Mouse (Mus musculus) gastrocnemius, postnatal 25 days (tissue): ENCODE data around the gene Nrip2. TPM values are rescaled to one million over a fixed set of nuclear protein-coding genes. Genes with fewer than 3 reads are reported as not detected.

Source experiments
- DNase-seq: peaks from one replicate; pipeline ENCODE4 v3.0.0; 2022
- total RNA-seq, 2 experiments: library from RNA; stranded (reverse); gene quantifications; 1 replicate in 1 of 2; 2 replicates in 1 of 2; pipeline ENCODE4 v1.2.3; 2021

Gene Nrip2
- total RNA-seq, 2 experiments from 2014 or later = 0.97 to 1.7 TPM

DNA sequence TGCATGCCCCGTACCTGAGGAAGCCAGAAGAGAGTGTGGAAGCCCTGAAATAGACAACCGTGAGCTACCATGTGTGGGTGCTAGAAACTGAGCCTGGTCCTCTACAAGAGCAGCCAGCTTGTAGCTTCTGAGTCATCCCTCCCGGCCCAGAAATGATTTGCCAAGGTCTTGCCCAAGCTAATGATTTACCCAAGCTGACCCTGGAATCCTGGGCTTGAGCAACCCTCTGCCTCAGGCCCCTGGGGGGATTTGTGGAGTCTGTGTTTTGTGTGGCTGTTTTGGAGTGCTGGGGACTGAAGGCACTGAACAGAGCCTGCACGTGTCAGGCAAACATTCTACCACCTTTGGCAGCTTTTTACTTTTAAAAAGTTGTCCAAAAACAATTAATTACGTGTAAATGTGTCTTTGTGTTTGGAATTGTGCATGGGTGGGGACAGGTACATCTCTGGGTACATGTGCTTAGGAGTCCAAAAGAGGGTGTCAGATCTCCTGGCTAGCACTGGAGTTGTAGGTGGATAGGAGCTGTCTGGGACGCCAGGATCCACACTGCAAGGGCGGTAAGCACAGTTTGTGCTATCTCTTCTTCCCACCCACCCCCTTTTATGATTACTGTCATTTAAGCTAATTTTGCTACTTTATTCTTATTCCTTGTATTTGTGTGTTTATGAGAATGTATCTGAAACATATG is 1.4 kb upstream of the Nrip2 start:
- DNase-seq = no peak

DNA sequence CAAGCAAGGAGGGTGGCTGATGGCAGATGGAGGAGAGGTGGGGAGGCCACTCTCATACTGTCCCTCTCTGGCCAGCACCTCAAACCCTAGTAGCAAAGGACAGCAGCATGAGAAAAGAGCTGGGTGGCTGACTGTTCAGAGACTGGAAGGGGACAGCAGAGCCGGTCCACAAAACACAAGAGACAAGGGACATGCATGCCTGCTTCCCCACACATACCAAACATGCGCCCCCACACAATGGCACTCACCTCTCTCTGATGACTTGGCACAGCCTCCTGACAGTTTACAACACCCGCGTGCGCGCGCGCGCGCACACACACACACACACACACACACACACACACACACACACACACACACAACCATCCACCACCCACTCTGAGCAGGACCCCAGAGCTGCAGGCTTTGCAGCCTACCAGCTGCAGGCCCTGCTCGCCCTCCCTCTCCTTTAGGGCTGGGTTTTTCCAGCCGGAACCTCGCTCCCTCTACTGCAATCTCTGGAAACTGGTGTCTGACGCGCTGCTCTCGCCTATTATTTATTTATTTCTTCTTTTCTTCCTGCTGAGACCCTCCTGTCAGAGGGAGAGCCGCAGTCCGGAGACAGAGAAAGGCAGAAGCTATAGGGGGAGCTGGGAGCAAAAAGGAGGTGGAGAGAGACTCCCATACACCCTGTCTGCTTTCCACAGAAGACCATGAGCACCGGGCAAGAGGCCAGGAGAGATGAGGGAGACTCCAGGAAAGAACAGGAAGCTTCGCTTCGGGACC is 507 bp downstream of the Nrip2 start:
- DNase-seq = no peak

DNA sequence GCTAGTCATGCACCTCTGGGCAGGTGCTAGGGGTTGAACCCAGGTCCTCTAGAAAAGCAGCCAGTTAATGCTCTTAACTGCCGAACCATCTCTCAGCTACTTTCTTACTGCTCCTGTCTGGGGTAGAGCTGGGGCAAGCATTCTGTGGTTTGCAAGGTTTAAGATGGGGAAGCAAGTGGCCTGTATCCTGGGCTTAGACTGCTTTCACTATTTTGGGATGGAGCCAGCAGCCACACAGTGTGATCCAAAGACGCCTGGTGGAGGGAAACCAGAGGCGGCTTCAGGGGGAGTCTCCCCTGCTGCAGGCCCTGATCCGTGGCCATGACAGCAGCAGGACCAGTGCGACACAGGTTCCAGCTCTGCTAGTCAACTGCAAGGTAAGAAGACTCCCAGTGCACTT is 5.6 kb downstream of the Nrip2 start:
- DNase-seq = no peak

DNA sequence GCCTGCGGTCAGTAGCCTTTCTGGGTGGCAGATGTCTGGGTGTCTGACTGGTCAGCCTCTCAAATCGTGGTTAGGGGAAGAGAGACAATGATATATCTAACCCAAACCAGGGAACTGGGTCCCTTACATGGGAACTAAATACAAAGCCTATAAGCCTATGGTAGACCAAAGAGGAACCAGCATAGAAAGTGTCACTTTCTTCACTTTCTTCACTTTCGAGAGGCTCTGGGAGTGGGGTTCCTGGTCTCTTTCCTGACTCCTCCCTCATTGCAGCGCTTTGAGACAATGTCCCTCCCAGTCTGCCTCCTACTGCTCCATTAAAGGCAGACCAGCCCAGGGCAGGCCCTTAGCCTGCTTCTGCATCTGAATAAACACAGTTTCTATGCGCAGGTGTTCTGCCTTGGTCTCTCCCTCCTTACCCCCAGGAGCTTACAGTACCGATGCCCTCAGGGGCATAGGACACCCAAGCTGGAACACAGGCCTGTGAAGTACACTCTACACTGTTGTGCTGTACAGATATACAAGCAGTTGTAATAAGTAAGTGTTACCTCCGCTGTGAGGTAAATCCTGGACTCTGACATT is 9.5 kb downstream of the Nrip2 start:
- DNase-seq = no peak

DNA sequence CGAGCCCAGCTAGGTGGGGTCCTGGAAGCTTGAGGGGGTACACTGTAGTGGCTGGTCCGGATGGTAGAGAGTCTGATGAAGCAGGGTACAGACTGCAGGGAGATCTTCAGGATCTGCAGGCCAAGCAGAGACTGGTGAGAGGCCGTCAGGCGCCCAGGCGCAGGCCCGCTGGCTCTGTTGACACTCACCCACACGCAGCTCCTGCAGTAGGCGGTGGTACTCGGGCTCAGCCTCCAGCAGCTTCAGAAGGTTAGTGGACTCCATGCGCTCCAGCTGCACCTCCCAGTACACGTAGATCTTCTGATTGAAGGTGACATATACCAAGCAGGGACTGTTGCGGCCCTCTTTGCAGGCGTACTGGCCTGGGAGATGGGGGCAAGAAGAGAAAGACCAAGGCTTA is 11.2 kb downstream of the Nrip2 start:
- DNase-seq = no peak

DNA sequence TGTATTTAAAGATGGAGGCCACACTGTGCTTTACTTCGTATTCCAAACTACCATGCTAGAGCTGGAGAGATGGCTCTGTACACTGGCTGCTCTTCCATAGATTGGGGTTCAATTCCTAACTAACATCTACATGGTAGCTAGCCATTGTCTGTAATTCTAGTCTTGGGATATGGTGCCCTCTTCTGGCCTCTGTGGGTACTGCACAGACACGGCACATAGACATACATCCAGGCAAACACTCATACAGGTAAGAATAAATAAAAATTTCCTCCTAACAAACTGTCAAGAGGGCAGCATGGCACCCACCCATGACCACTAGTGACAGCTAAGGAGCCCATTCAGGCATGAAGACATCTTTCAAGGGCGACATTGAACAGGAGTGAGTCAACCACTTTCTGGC is 12.0 kb downstream of the Nrip2 start:
- DNase-seq = no peak

DNA sequence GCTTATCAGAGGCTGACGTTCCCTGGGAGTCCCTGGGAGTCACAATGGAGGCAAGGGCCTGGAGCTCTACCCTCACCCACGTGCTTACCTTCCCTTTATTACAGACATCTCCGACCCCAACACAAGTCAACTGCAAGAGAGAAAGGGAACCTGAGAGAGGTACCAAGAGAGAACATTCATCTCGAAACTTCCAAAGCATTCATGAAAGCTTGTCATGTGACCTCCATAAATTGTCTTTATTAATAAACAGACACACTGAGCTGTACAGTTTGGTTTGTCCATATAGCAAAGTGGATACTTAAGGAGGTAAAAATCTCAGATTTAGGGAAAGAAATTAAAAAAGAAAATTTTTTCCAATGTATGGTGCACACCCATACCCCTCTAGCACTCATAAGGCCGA is 17.1 kb downstream of the Nrip2 start:
- DNase-seq = no peak

DNA sequence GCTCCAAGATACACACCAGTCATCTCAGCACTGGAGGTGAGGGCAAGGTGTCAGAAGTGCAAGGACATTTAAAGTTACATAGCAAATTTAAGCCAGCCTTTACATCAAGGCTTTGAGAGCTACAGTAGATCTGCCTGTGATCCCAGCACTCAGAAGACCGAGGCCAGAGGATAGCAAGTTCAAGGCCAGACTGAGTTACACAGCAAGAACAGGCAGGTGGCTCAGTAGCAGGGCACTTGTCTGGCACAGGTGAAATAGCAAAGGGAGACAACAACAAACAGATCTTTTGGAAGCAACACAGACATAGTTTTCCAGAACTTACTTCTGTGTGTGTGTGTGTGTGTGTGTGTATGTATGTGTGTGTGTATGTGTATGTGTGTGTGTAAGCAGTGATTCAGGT is 19.0 kb downstream of the Nrip2 start:
- DNase-seq = no peak

DNA sequence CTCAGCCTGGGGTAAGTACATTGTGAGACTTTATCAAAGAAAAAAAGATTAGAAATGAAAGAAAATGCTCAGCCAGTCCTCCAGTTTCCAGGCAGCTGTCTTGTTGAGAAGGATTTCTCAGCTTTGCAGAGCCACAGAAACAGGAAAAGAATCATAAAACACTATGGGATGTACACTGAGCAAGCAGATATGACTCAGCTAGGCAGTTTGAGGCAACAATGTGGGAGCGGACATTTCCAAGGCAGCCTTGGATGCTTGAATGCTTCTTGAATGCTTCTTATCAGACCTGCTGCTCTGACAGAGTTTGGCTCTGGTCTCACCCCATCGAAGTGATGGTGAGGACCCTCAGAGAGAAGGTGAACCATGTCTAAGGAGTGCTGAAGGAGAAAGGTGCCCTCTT is 21.9 kb downstream of the Nrip2 start:
- DNase-seq = no peak

DNA sequence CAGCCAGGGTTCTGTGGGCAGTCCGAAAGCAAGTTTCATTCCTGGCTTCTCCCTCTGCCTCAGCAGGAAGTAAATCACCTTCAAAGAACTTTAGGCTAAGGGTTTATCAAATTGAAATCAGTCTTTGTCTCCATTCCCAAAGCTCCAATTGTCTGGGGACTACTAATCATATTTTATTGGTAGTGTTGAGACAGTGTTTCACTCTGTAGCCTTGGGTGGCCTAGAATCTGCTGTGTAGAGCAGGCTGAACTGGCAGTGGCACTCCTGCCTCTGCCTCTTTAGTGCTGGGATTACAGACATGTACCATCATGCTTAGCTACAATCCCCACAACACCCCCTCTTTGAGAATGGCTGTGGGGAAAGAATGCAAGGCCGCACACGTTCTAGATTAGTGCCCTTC is 22.4 kb downstream of the Nrip2 start:
- no peak for DNase-seq

DNA sequence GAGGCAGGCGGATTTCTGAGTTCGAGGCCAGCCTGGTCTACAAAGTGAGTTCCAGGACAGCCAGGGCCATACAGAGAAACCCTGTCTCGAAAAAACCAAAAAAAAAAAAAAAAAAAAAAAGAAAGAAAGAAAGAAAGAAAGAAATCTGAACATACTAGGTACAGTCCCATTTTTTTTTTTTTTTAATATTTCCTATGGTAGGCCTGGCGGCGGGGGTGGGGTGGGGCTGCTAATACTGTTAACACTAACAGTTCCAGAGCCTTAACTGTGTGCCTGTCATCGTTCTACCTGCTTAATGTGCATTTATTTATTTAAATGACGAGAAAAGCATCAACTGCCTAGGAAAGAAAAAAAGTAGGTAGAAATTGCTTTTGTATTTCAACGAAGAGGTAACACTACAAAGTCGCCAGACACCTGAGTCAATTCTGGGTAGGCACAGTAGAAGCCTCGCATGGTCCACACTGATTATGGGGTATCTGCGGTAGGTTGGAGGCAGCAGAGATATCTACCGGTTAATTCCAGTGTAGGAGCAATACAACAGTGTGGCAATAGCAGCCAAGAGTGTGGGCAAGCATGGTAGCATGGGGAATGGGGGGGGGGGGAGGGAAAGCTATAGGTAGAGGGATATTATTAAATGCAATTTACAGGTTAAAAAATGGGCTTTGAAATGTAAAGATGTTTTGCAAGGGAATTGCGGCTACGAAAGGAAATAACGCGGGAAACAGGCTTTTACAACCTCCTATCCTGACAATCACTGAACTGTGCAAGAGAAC is 24.6 kb downstream of the Nrip2 start:
- DNase-seq = no peak

DNA sequence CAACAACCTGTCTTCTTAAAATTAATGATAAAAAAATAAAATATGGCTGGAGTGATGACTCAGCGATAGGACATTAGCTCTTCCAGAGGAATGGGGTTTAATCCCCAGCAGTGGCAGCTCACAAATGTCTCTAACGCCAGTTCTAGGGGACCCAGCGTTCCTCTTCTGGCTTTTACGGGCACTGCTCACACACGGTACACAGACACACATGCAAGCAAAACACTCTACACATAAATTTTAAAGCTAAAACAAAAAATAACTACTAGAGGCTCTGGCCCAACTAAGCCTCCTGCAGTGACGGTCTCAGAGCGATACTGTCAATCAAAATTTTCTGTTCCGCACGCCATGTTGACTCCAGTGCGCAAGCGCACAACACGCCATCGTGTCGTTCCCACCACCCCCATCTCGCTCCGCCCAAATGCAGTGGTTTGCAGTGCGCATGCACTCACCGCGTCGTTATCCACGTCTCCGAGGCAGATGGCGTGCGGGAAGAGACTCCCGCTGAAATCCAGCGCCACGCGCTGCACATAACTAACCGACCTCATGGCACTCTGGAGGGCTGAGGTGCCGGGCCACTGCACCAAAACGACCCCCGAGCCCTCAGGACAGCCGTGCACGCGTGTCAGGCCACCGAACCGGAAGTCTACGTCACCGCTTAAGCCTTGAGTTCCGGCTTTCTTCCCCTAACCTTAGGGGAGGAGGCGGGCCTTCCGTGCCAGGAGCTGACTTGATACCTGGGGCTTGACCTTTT is 25.3 kb downstream of the Nrip2 start, which contains the start of gene Itfg2:
Itfg2 (minus strand) TSS at position 663 of the 751 bp plus-strand sequence.
- DNase-seq = peak; percentile 94

DNA sequence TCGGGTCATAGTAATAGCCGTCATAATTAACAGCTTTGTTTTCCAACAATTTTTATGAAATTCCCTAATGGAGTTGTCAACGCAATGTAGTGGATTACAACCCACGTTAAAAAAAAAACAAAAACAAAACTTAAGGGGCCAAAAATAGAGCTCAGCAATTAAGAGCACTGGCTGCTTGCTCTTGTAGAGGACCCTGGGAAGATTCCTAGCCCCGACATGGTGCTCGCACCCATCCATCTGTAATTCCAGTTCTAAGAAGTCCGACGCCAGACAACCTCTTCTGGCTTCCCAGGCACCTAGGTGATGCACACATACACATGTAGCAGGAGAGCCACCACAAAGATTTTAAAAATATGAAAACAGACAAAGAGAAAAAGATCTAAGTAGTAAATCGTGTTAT is 25.9 kb downstream of the Nrip2 start:
- DNase-seq = no peak

DNA sequence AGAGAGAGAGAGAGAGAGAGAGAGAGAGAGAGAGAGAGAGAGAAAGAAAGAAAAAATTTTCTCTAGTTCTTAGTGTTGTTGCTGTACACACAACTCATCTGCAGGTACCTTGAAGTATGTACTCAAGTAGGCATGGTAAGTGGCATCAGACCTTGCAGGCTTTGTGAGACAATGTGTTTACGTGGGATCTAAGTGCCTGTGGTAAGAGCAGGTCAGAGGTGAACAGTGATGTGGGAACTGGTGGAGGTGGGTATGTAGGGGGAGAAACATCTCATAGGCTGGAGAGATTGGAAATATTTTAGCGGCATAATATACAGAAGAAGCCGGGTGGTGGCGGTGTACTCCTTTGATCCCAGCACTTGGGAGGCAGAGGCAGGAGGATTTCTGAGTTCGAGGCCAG is 28.5 kb downstream of the Nrip2 start:
- no peak for DNase-seq

DNA sequence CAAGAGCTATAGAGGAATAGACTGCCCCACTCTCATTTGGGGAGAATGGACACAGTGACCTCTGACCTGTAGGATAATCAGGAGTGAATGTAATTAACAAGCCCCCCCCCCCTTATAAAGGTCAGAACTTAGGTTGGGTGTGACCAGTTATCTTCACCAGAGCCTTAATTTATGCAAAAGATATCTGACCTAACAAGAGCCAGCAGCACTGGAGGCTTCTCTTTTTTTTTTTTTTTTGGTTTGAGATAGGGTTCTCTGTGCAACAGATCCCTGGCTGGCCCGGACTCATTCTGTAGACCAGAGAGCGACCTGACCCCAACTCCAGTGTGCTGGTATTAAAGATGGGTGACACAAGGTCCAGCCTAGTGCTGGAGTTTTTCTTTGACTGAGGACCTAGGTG is 30.2 kb downstream of the Nrip2 start:
- no peak for DNase-seq

DNA sequence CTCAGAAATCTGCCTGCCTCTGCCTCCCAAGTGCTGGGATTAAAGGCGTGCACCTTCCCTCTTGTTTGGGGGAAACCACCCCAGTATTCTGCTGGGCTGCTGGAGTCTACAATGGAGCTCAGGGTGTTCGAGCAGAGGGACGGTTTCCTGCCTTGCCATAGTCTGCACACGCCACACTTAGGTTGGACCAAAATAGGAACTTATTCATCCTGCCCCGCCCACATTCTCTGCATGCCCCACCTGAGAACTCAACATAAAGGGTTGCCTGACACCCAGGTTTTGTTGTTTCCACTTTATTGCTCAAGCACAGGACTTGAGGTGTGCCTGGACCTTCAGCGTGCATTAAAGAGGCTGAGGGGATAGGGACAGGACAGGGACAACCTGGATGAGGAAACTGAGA is 30.7 kb downstream of the Nrip2 start:
- DNase-seq = no peak

DNA sequence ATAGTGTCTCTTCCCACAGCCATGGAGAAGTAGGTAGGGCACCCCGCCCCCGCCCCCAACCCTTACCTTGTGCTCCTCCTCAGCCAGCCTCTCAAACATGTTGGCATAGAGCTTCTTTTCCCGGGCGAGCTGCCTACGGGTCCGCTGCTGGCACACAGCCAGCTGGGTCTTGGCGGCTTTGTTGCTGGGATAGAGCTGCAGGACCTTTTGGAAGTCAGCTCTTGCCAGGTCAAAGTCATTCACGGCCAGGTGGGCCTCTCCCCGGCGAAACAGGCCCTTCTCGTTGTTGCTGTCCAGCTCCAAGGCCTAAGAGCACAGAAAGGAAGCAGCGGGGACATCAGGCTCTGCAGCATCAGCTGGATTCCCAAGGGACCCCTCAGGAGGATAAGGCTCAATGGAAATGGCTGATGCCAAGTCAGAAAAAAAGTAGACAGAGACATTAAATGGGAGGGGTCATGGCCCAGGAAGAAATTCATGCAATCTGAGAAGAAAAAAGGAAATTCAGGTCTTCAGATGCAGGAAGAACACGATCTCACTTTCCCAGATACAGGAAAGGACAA is 33.3 kb downstream of the Nrip2 start:
- DNase-seq = no peak

DNA sequence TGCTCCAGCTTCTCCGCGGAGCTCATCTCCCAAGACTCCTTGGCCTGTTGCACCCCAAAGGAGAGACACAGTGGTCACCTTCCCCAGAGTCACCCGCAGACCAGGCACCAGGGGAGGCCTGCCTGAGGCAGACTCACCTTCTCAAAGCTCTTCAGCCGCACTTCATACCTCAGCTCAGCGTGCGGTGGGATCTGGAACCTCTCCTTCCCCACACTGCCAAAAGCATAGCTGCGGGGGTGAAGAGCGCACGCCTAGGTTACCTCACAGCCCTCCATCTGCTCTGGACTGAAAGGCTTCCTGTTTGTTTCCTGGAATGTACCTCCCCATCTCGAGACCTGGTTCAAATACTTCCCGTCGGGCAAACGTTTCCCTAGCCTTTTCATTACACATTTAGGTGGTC is 34.5 kb downstream of the Nrip2 start:
- DNase-seq = no peak

DNA sequence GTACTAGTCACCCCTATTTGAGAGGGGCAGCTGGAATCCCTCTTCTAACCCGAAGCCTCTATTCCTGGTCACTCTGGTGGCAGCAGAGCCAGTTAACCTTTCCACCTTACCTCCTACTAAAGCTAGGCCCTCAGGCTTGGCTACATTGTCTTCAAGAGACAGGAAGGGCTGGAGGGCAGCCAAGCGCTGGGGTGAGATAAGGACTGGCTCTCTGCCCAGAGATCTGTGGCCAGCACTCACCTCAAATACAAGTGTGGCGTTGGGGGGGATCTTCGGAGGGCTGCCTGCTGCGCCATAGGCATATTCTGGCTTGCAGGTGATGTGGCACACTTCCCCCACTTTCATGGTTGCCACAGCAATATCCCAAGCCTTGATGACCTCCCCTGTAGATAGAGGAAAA is 36.4 kb downstream of the Nrip2 start:
- DNase-seq = peak; percentile 48

DNA sequence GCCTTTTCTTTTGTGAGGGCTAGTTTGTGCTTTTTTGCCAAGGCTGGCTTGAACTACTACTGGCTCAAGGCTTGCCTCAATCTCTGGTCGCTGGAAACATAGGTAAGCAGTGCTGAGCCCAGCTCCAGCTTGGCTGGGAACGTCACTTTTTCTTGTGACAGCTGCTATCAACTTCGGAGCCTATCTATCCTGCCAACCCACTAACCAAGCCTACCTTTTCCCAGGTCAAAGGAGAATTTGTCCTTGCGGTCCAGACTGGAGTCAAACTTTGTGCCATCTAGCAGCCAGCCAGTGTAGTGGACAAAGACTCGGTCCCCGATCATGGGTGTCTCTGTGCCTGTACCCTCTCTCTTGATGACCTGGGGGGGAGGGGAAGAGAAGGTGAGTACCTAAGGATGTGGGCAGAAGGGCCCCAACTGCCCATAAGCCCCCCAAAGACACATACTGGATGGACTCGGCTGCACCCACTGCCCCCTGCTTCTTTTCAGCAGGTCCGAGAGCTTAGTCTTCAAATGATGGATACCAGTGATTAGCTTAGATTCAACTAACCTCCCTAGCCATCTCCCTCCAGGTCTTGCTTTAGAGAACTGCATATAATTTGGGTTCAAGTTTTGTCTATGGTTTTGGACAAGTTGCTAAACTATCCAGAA is 37.4 kb downstream of the Nrip2 start:
- no peak for DNase-seq

DNA sequence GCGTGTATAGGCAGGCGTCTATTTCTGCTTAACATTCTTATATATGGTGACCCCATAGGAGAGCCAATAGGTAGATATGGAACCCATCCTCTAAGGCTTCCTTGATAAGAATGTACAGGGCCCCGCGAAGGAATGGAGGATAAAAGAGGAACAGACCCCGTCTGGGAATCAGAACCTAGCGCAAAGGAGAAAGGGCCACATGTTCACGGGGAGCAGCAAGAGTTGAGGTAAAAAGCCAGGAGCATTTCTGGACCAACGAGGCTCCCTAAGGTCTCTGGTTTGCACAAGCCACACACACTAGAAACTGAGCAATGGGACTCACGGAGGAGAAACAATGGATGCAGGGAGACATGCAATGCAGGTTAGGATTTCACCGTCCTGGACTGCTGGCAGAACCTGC is 38.2 kb downstream of the Nrip2 start:
- no peak for DNase-seq
